Mouse (Mus musculus): Measurements from ENCODE around the gene Cd4. TPM values are rescaled to one million over a fixed set of nuclear protein-coding genes. Genes with fewer than 3 reads are reported as not detected.

The Cd4 gene
- polyA plus RNA-seq, 1 experiment: 0.26 TPM

DNA sequence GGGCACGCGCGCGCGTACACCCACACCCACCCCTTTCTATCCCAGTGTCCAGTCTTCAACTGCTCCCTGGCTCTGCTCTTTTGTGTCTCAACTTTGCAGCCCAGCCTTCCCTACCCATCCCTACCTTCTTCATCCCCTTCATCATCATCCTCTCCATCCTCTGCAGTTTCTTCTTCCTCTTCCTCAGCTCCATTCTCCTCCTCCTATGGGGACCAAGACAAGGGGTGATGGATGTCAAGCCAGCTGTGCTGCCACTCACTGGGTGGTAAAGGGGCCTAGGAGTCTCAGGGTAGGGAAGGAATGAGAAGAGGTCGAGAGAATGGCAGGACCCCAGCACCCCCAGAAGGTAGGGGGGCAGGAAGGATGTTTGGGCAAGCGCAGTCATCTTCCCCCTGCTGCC is 26.5 kb upstream of the Cd4 start:
- Histone ChIP-seq H3K4me1 (ENCODE audit: control insufficient read depth, insufficient read depth, low read length) (peaks cover 11% of the 10 kb centered on the region), H3K27me3 (ENCODE audit: control insufficient read depth, insufficient read depth, low read length) (no peaks in the 10 kb centered on the region), H3K27ac (ENCODE audit: insufficient read depth, low read length) (no peak overlapping the region), H3K4me3 (replicated peaks; ENCODE audit: insufficient read depth, low read depth, low read length) (no peak overlapping the region)
- no peak for DNase-seq
- WGBS: 78% methylated on average over 7 of the region's 7 CpGs
- TF ChIP-seq CTCF (IDR thresholded peaks at IDR 0.05; ENCODE audit: borderline replicate concordance, insufficient read depth, low read depth, low read length) (no peak), POLR2A (IDR thresholded peaks at IDR 0.05; ENCODE audit: borderline replicate concordance, insufficient read depth, low read length) (no peak)

GRCm38 (mm10) chr6:124913721-124914285 is 25.8 kb upstream of the Cd4 start:
- Histone ChIP-seq H3K4me1 (ENCODE audit: control insufficient read depth, insufficient read depth, low read length) (peaks cover 11% of the 10 kb centered on the region), H3K4me3 (replicated peaks; ENCODE audit: insufficient read depth, low read depth, low read length) (no peak overlapping the region), H3K27me3 (ENCODE audit: control insufficient read depth, insufficient read depth, low read length) (no peaks in the 10 kb centered on the region), H3K27ac (ENCODE audit: insufficient read depth, low read length) (no peak overlapping the region)
- no peak for DNase-seq
- no peak for TF ChIP-seq CTCF (IDR thresholded peaks at IDR 0.05; ENCODE audit: borderline replicate concordance, insufficient read depth, low read depth, low read length)
- no peak for TF ChIP-seq POLR2A (IDR thresholded peaks at IDR 0.05; ENCODE audit: borderline replicate concordance, insufficient read depth, low read length)
- WGBS: 38% methylated on average over 14 of the region's 14 CpGs

DNA sequence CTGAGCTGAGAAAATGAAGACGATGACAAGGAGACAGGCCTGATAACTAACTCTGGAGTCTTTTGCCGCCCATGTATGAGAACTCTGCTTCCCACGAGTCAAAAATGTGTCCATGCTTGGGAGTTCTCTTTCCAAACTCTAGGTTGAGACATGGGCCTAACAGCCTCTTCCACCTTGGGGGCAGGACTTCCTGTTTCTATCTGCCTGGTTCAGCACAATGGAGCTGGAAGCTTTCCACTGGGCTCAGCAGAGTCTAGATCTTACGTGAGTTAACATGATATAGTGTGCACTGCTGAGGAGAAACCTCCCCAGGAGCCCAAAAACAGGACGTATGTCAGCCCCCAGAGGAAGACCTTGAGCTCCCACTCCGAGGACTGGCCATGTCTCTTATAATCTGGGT is 25.2 kb upstream of the Cd4 start:
- 48% methylated on average over 6 of the region's 6 CpGs for WGBS
- TF ChIP-seq CTCF (IDR thresholded peaks at IDR 0.05; ENCODE audit: borderline replicate concordance, insufficient read depth, low read depth, low read length) (no peak), POLR2A (IDR thresholded peaks at IDR 0.05; ENCODE audit: borderline replicate concordance, insufficient read depth, low read length) (no peak)
- no peak overlapping the region for H3K4me3 ChIP-seq (replicated peaks; ENCODE audit: insufficient read depth, low read depth, low read length)

GRCm38 (mm10) chr6:124911533-124912218 is 23.7 kb upstream of the Cd4 start, which contains the start of gene Lag3:
Lag3 (minus strand) TSS chr6:124911705.
- H3K4me1 ChIP-seq (ENCODE audit: control insufficient read depth, insufficient read depth, low read length): peaks cover 11% of the 10 kb centered on the region
- no peak for DNase-seq
- H3K27ac ChIP-seq (ENCODE audit: insufficient read depth, low read length): no peak within 1 kb of the TSS
- TF ChIP-seq CTCF (IDR thresholded peaks at IDR 0.05; ENCODE audit: borderline replicate concordance, insufficient read depth, low read depth, low read length) (no peak), POLR2A (IDR thresholded peaks at IDR 0.05; ENCODE audit: borderline replicate concordance, insufficient read depth, low read length) (no peak)
- WGBS: 50% methylated on average over 12 of the region's 13 CpGs
- no peaks in the 10 kb centered on the region for H3K27me3 ChIP-seq (ENCODE audit: control insufficient read depth, insufficient read depth, low read length)
- H3K4me3 ChIP-seq (replicated peaks; ENCODE audit: insufficient read depth, low read depth, low read length): no peak within 1 kb of the TSS

More for the DNA sequence above, 25.2 kb upstream of the Cd4 start:
- no peaks in the 10 kb centered on the region for H3K27me3 ChIP-seq (ENCODE audit: control insufficient read depth, insufficient read depth, low read length)
- DNase-seq: no peak
- H3K4me1 ChIP-seq (ENCODE audit: control insufficient read depth, insufficient read depth, low read length): peaks cover 11% of the 10 kb centered on the region
- no peak overlapping the region for H3K27ac ChIP-seq (ENCODE audit: insufficient read depth, low read length)

DNA sequence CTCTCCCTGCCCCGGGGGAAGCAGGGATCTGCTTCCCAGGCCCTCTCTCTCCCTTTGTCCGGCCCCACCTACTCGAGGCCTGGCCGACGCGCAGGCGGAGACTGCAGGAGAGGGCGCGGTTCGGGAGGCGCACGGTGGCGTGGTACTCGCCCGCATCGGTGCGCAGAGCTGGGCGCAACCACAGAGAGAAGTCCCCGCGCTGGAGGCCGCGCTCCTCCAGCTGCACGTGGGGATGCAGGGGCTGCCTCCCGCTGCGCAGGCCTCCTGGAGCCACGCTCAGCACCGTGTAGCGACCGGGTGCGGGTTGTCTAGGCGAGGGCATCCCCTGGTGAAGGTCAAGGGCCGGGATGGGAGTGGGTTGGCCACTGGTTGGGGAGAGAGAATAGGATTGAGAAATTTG is 22.0 kb upstream of the Cd4 start:
- peak in 1 of 2 experiments; percentile 22 for DNase-seq
- no peaks in the 10 kb centered on the region for H3K27me3 ChIP-seq (ENCODE audit: control insufficient read depth, insufficient read depth, low read length)
- WGBS: 25% methylated on average over 32 of the region's 32 CpGs
- peaks cover 18% of the 10 kb centered on the region for H3K4me1 ChIP-seq (ENCODE audit: control insufficient read depth, insufficient read depth, low read length)
- no peak overlapping the region for H3K4me3 ChIP-seq (replicated peaks; ENCODE audit: insufficient read depth, low read depth, low read length)
- TF ChIP-seq CTCF (IDR thresholded peaks at IDR 0.05; ENCODE audit: borderline replicate concordance, insufficient read depth, low read depth, low read length) (no peak), POLR2A (IDR thresholded peaks at IDR 0.05; ENCODE audit: borderline replicate concordance, insufficient read depth, low read length) (no peak)
- no peak overlapping the region for H3K27ac ChIP-seq (ENCODE audit: insufficient read depth, low read length)

GRCm38 (mm10) chr6:124907767-124908166 is 19.7 kb upstream of the Cd4 start:
- DNase-seq: no peak
- no peak for TF ChIP-seq POLR2A (IDR thresholded peaks at IDR 0.05; ENCODE audit: borderline replicate concordance, insufficient read depth, low read length)
- no peak for TF ChIP-seq CTCF (IDR thresholded peaks at IDR 0.05; ENCODE audit: borderline replicate concordance, insufficient read depth, low read depth, low read length)
- Histone ChIP-seq H3K27ac (ENCODE audit: insufficient read depth, low read length) (no peak overlapping the region), H3K27me3 (ENCODE audit: control insufficient read depth, insufficient read depth, low read length) (no peaks in the 10 kb centered on the region), H3K4me1 (ENCODE audit: control insufficient read depth, insufficient read depth, low read length) (peaks cover 12% of the 10 kb centered on the region), H3K4me3 (replicated peaks; ENCODE audit: insufficient read depth, low read depth, low read length) (no peak overlapping the region)
- 91% methylated on average over 1 of the region's 1 CpGs for WGBS

DNA sequence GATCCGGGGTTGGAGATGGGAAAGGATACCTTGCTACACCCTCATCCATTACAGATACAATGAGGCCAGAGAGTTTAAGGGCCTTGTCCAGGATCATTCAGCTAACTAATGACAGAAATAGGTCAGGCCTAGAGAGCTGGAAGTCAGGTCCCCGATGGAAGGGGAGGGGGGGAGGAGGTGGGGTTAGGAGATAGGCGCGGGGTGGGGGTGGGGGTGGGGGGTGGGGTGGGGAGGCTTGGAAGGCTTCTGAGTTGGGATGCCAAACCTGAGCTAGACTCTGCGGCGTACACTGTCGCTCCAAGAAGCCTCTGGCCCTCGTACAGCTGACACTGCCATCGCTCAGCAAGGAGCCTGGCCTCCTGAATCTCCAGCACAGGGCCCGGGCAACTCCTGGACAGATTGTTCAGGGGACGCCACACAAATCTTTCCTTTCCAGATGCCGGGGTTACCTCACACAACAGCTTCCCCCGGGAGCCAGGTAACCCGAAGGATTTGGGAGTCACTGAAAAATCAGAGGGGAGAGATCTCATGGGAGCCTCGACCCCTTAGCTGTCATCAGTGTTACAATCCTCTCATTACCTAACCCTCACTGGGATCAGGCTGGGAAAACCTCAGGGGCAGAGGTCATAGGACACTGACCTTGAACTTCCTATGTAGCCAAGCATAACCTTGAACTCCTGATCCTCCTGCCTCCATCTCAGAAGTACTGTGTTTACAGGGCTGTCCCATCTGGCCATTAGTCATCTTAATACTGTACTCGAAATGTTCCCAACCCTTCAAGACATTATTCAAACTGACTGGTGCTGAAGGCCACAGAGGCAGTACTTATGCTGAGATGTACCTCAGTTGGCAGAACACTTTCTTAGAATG is 17.2 kb upstream of the Cd4 start:
- WGBS: 14% methylated on average over 16 of the region's 16 CpGs
- peak overlapping the region; percentile 97 for H3K27ac ChIP-seq (ENCODE audit: insufficient read depth, low read length)

More for the DNA sequence above, 17.2 kb upstream of the Cd4 start:
- peak; percentile 46 to 49 for DNase-seq
- peak overlapping the region; percentile 50 for H3K4me3 ChIP-seq (replicated peaks; ENCODE audit: insufficient read depth, low read depth, low read length)
- H3K27me3 ChIP-seq (ENCODE audit: control insufficient read depth, insufficient read depth, low read length): no peaks in the 10 kb centered on the region
- peaks cover 15% of the 10 kb centered on the region for H3K4me1 ChIP-seq (ENCODE audit: control insufficient read depth, insufficient read depth, low read length)
- no peak for TF ChIP-seq CTCF (IDR thresholded peaks at IDR 0.05; ENCODE audit: borderline replicate concordance, insufficient read depth, low read depth, low read length)
- TF ChIP-seq POLR2A (IDR thresholded peaks at IDR 0.05; ENCODE audit: borderline replicate concordance, insufficient read depth, low read length): no peak
